Mouse (Mus musculus) testis, postnatal 14 days (tissue): ENCODE measurements around the gene Ecm2.

ENCODE experiments used
- DNase-seq: peaks from one replicate; pipeline ENCODE4 v3.0.0; 2021; ENCODE audit warnings: low spot score

Ecm2 gene

GRCm38 (mm10) chr13:49507176-49507575 lies 2.6 kb downstream of the Ecm2 start:
- no peak for DNase-seq

GRCm38 (mm10) chr13:49518761-49519160 lies 14.2 kb downstream of the Ecm2 start:
- DNase-seq: no peak

GRCm38 (mm10) chr13:49526235-49526634 lies 21.6 kb downstream of the Ecm2 start:
- DNase-seq: no peak

GRCm38 (mm10) chr13:49530636-49531035 lies 26.0 kb downstream of the Ecm2 start:
- no peak for DNase-seq

- DNase-seq: peak; percentile 9
Measured at GRCm38 (mm10) chr13:49536946-49537345, 32.3 kb downstream of the Ecm2 start.

- DNase-seq: no peak
Measured at GRCm38 (mm10) chr13:49538693-49539092, 34.1 kb downstream of the Ecm2 start.

GRCm38 (mm10) chr13:49544279-49544678 lies 39.7 kb downstream of the Ecm2 start, which contains the start of gene Aspn:
TSS of gene Aspn (plus strand) at chr13:49544443.
- DNase-seq: no peak

- no peak for DNase-seq
Measured at GRCm38 (mm10) chr13:49545646-49546045, 41.0 kb downstream of the Ecm2 start.

GRCm38 (mm10) chr13:49546517-49546916 lies 41.9 kb downstream of the Ecm2 start:
- DNase-seq: no peak

GRCm38 (mm10) chr13:49547563-49548150 lies 43.0 kb downstream of the Ecm2 start:
- DNase-seq: no peak

GRCm38 (mm10) chr13:49549616-49550015 lies 45.0 kb downstream of the Ecm2 start:
- DNase-seq: no peak

GRCm38 (mm10) chr13:49554519-49554918 lies 49.9 kb downstream of the Ecm2 start:
- no peak for DNase-seq

- DNase-seq: no peak
Measured at GRCm38 (mm10) chr13:49556203-49556602, 51.6 kb downstream of the Ecm2 start.

GRCm38 (mm10) chr13:49556924-49557323 lies 52.3 kb downstream of the Ecm2 start:
- no peak for DNase-seq

GRCm38 (mm10) chr13:49559185-49559584 lies 54.6 kb downstream of the Ecm2 start:
- DNase-seq: no peak

- no peak for DNase-seq
Measured at GRCm38 (mm10) chr13:49560886-49561285, 56.3 kb downstream of the Ecm2 start.

- DNase-seq: no peak
Measured at GRCm38 (mm10) chr13:49564347-49564746, 59.7 kb downstream of the Ecm2 start.

GRCm38 (mm10) chr13:49570371-49570770 lies 65.8 kb downstream of the Ecm2 start:
- no peak for DNase-seq

- DNase-seq: no peak
Measured at GRCm38 (mm10) chr13:49571418-49571817, 66.8 kb downstream of the Ecm2 start.

- no peak for DNase-seq
Measured at GRCm38 (mm10) chr13:49581541-49582530, 77.2 kb downstream of the Ecm2 start, which contains the start of gene Omd. TSS of gene Omd (plus strand) at chr13:49582462.
